Mouse (Mus musculus): Measurements from ENCODE around the gene Tenm2.

GRCm38 (mm10) chr11:36113326-36113725 lies 1122.4 kb downstream of the Tenm2 start:
- TF ChIP-seq CTCF (IDR thresholded peaks at IDR 0.05; ENCODE audit: control insufficient read depth, insufficient read depth, insufficient replicate concordance, low read depth, low read length) = no peak
- no peak for TF ChIP-seq POLR2A (IDR thresholded peaks at IDR 0.05; ENCODE audit: control insufficient read depth, low read depth, low read length)

All from testis, adult 2 months (tissue).